Mouse (Mus musculus): Measurements from ENCODE around the gene Gm28230.

Gene Gm28230

DNA sequence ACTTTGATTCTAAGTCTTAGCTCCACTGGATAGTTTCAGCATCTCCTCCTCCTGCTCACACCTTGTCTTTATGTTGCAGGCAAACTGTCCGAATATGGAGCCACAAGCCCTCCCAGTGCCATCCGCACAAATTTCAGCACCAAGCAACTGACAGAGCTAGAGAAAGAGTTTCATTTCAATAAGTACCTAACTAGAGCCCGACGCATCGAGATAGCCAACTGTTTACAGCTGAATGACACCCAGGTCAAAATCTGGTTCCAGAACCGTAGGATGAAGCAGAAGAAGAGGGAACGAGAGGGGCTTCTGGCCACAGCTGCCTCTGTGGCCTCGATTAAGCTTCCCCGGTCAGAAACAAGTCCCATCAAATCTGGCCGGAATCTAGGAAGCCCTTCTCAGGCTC is 37.4 kb downstream of the Gm28230 start:
- DNase-seq (ENCODE audit: low spot score), result no peak

DNA sequence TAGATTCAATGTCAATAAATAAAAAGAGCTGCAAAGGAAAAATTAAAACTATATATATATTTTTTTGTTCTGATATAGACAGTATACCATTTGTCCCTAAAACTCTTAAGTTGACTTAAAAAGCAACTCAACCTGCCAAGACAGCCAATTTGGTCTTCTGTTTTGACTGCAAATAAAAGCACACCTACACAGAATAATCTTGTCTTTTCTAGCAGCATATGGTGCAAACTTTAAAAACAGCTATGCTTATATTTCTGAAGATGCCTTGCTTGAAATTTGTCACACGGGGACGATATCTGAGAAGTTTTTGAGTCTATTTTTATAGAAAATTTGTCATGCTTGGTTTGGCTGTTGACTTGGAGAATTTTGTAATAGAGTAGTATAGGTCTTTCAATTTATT is 47.8 kb downstream of the Gm28230 start:
- DNase-seq (ENCODE audit: low spot score), result no peak

DNA sequence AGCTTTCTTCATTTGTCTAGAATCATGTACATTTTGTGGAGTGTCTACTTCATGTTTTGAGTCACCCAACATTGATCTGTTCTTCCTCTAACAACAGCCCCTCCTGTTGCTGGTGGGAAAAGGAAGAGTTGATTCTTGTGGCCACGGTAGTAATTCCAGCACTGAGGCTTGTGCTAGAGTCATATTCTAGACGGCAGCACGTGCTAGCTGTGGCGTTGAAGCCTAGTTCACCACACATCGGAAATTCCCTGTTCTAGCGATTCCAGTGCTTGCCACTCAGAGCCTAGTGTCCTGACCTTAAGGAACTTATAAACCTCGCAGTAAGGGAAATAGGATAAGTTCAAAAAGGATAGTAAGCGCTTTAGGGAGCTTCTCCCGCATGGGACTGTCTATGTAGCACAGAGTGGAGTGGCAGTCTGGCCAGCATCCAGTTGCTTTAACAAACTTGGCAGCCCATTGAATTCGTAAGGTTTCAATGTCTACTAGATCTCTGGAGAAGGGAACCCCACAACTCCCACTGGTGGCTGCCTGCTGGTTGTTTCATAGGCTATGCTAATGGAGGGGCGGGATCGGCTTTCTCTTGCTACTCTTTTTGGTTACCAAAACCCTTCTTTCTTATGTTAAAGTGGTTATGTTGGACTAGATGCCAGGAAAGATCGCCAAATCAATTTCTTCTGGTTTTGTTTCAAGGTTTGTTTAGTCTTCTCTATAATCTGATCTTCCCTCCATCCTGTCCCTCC is 51.2 kb downstream of the Gm28230 start:
- DNase-seq (ENCODE audit: low spot score), result no peak

DNA sequence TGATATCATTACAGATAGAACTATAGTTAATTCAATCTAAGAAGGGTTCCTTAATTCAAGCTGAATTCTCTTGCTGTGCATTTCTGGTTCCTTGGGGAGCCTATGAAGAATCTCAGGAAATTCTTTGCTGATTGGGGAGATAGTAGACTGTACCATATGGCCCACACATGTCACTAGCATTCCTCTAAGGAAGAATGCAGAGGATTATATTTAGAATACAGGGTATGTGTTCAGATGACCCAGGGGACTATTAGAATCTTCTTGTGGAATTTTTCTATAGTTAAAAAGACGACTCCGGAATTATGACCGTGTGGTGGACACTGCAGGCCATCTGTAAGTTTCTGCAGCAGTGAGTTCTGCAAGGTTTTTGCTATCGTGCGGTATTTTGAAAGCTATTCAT is 54.9 kb downstream of the Gm28230 start:
- no peak for DNase-seq (ENCODE audit: low spot score)

DNA sequence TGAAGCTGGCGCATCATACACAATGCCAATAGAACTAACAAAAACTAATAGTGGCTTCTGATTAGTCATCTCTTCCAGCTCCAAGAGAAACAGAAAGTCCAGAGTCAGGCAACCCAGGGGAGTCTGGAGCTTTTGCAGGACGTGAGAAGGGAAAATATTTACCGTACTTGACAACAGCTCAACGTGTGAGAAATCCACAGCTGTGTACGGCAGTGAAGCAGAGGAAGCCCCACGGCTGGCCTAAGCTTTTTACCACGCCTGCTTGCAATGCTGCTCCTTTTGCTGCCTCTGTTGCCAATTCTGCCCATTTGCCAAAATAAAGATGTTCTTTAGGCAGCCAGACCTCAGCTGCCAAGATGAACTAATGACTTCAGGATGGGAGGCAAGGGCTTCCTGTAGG is 69.0 kb downstream of the Gm28230 start:
- no peak for DNase-seq (ENCODE audit: low spot score)
